Comparison of ENCODE assay signal across 9 mouse cellular contexts in the genomic region with DNA sequence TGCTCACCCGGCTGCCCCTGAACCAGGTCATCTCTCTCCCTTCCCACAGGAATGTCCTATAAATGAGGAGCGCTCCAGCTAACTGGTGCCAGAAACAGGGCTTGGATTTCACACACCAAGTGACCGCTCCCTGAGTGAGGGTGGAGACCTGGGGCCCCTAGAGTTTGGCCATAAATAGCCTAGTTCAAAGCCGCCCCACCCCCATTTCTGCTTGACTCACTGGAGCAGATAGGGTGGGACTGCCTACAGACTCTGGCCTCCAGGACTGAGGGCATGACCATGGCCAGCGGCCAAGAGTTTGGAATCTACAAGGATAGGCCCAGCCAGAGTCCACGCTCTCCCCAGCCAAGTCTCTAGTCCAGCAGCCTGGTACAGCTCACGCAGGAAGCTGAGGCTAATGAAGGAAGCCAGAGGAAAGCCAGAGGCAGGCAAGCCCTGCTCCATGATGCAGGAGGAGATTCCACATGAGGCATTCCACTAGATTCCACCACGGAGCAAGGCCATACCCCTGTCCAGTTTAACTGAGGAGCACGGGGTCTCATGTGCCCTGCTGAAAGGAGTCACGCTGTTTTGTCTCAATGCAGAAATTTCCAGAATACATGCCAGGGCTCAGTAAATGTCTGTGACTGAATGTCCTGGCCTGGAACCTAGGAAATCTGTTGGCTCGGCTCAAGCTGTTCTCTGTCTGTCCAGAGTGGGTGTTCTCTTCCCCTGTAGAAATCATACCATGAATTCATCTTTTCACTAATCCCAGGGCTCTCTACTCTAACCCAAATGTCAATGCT. TPM values are rescaled to one million over a fixed set of nuclear protein-coding genes. Genes with fewer than 3 reads are reported as not detected.
DNase-seq lines count a peak whose midpoint lies in the region; ATAC-seq lines count a peak whose summit lies in the region.
"Had no signal": no experiment of that assay in that cellular context is flagged by ENCODE, and none has a peak within 500 bp of the region (broad histone marks: within the 10 kb centered on the region; RNA-seq: fewer than 3 reads in every experiment).

No protein-coding gene starts in this region.

- no peaks in the 10 kb centered on the region for H3K27me3 ChIP-seq in embryonic facial prominence, embryonic 11.5 days (ENCODE audit: control insufficient read depth, insufficient read depth, low read length)
- no peaks in the 10 kb centered on the region for H3K27me3 ChIP-seq in embryonic facial prominence, embryonic 10.5 days (replicated peaks; ENCODE audit: low read depth, poor library complexity, severe bottlenecking)
- H3K27me3 ChIP-seq in kidney, embryonic 15.5 days = no peaks in the 10 kb centered on the region

- no peak overlapping the region for H3K9ac ChIP-seq in embryonic facial prominence, embryonic 11.5 days (replicated peaks; ENCODE audit: low read length)
- no peak overlapping the region for H3K9ac ChIP-seq in kidney, embryonic 15.5 days

- 84% methylated on average over 11 of the region's 11 CpGs for WGBS in embryonic facial prominence, embryonic 11.5 days
- 85% methylated on average over 11 of the region's 11 CpGs for WGBS in embryonic facial prominence, embryonic 10.5 days
- WGBS in kidney, embryonic 15.5 days = 42% methylated on average over 11 of the region's 11 CpGs

- DNase-seq in embryonic facial prominence, embryonic 11.5 days (ENCODE audit: low spot score) = no peak
- no peak for DNase-seq in embryonic facial prominence, embryonic 10.5 days (ENCODE audit: low spot score)
- DNase-seq in adrenal gland, postnatal 25 days = peak; percentile 93
- peak; percentile 94 to 97 for DNase-seq in heart, adult 18-20 months
- peak; percentile 89 for DNase-seq in lung, postnatal 14 days
- DNase-seq in urinary bladder, postnatal 4 days (ENCODE audit: low spot score in 2 of 2) = peak; percentile 78 to 86
- DNase-seq in left cerebral cortex, adult 18-20 months (ENCODE audit: low spot score in 2 of 2) = no peak

- H3K4me1 ChIP-seq in embryonic facial prominence, embryonic 11.5 days (ENCODE audit: control insufficient read depth, insufficient read depth, low read length) = no peaks in the 10 kb centered on the region
- no peaks in the 10 kb centered on the region for H3K4me1 ChIP-seq in embryonic facial prominence, embryonic 10.5 days
- peaks cover 16% of the 10 kb centered on the region for H3K4me1 ChIP-seq in kidney, embryonic 15.5 days

- H3K4me2 ChIP-seq in embryonic facial prominence, embryonic 11.5 days (ENCODE audit: low read depth, low read length) = no peak overlapping the region
- no peak overlapping the region for H3K4me2 ChIP-seq in kidney, embryonic 15.5 days

- ATAC-seq in embryonic facial prominence, embryonic 11.5 days (replicated peaks; ENCODE audit: insufficient number of reproducible peaks, low FRiP score, low TSS enrichment, low read depth) = 0 out of 2 replicates have a peak, but pooled peaks have one; percentile 39
- peak; percentile 90 for ATAC-seq in kidney, embryonic 15.5 days (replicated peaks; ENCODE audit: low FRiP score)

- no peak overlapping the region for H3K4me3 ChIP-seq in embryonic facial prominence, embryonic 11.5 days (ENCODE audit: low read depth, low read length)
- H3K4me3 ChIP-seq in embryonic facial prominence, embryonic 10.5 days = no peak overlapping the region
- no peak overlapping the region for H3K4me3 ChIP-seq in kidney, embryonic 15.5 days (replicated peaks)
- H3K4me3 ChIP-seq: erythroblast, embryonic 14.5 days had no signal

- H3K27ac ChIP-seq in embryonic facial prominence, embryonic 11.5 days (replicated peaks; ENCODE audit: low read depth, low read length) = no peak overlapping the region
- no peak overlapping the region for H3K27ac ChIP-seq in embryonic facial prominence, embryonic 10.5 days (replicated peaks)
- H3K27ac ChIP-seq in kidney, embryonic 15.5 days = peak overlapping the region; percentile 80

- no peaks in the 10 kb centered on the region for H3K36me3 ChIP-seq in embryonic facial prominence, embryonic 11.5 days (replicated peaks; ENCODE audit: control insufficient read depth, insufficient read depth, low read depth, low read length)
- H3K36me3 ChIP-seq in embryonic facial prominence, embryonic 10.5 days (replicated peaks) = no peaks in the 10 kb centered on the region
- no peaks in the 10 kb centered on the region for H3K36me3 ChIP-seq in kidney, embryonic 15.5 days

- H3K9me3 ChIP-seq in embryonic facial prominence, embryonic 11.5 days (replicated peaks; ENCODE audit: control insufficient read depth, low read length) = no peaks in the 10 kb centered on the region
- no peaks in the 10 kb centered on the region for H3K9me3 ChIP-seq in embryonic facial prominence, embryonic 10.5 days
- no peaks in the 10 kb centered on the region for H3K9me3 ChIP-seq in kidney, embryonic 15.5 days (replicated peaks)

RNA-seq across cellular contexts. Expression of a gene that starts 17.5 kb away (rescaled TPM):
- 2.1 TPM in 2 replicates for polyA plus RNA-seq in embryonic facial prominence, embryonic 11.5 days (2014; fragmentation: Nextera tagmentation; extraction: Ambion mirVana)
- polyA plus RNA-seq in embryonic facial prominence, embryonic 10.5 days (2016; fragmentation: Nextera tagmentation; extraction: Ambion mirVana) = 3.0 and 3.9 TPM in 2 replicates
- 21.9 and 24.7 TPM in 2 replicates for total RNA-seq in adrenal gland, postnatal 25 days (2021)
- total RNA-seq in heart, adult 18-20 months (2021) = 10 to 100 TPM; 78.7 to 79.5 TPM
- 12.0 and 12.7 TPM in 2 replicates for polyA plus RNA-seq in kidney, embryonic 15.5 days (2015; fragmentation: Nextera tagmentation; extraction: Ambion mirVana)
- 10 to 100 TPM; 34.4 to 36.6 TPM for total RNA-seq in left cerebral cortex, adult 18-20 months (2021)

RNA-seq across cellular contexts. Expression of a gene that starts 17.6 kb away (rescaled TPM):
- polyA plus RNA-seq in embryonic facial prominence, embryonic 11.5 days (2014; fragmentation: Nextera tagmentation; extraction: Ambion mirVana) = 19.4 and 19.7 TPM in 2 replicates
- 15.1 and 15.8 TPM in 2 replicates for polyA plus RNA-seq in embryonic facial prominence, embryonic 10.5 days (2016; fragmentation: Nextera tagmentation; extraction: Ambion mirVana)
- total RNA-seq in adrenal gland, postnatal 25 days (2021) = 12.4 and 18.2 TPM in 2 replicates
- total RNA-seq in heart, adult 18-20 months (2021) = 10 to 100 TPM; 17.3 to 22.8 TPM
- polyA plus RNA-seq in kidney, embryonic 15.5 days (2015; fragmentation: Nextera tagmentation; extraction: Ambion mirVana) = 19.0 and 20.4 TPM in 2 replicates
- 10 to 100 TPM; 13.7 to 17.8 TPM for total RNA-seq in left cerebral cortex, adult 18-20 months (2021)

RNA-seq across cellular contexts. Expression of a gene that starts 45.9 kb away (rescaled TPM):
- 47.4 and 51.9 TPM in 2 replicates for polyA plus RNA-seq in embryonic facial prominence, embryonic 11.5 days (2014; fragmentation: Nextera tagmentation; extraction: Ambion mirVana)
- 68.8 and 72.2 TPM in 2 replicates for polyA plus RNA-seq in embryonic facial prominence, embryonic 10.5 days (2016; fragmentation: Nextera tagmentation; extraction: Ambion mirVana)
- 40.7 and 50.1 TPM in 2 replicates for total RNA-seq in adrenal gland, postnatal 25 days (2021)
- total RNA-seq in heart, adult 18-20 months (2021) = 10 to 100 TPM; 12.8 to 15.9 TPM
- polyA plus RNA-seq in kidney, embryonic 15.5 days (2015; fragmentation: Nextera tagmentation; extraction: Ambion mirVana) = 38.8 and 46.0 TPM in 2 replicates
- total RNA-seq in left cerebral cortex, adult 18-20 months (2021) = 10 to 100 TPM; 46.1 to 57.0 TPM

Comparison
In these comparisons a context has a peak if more than half of its experiments do, and no peak if none do; other contexts are left out.
1. DNase-seq: peak in adrenal gland, postnatal 25 days (single experiment), heart, adult 18-20 months (2 of 2), lung, postnatal 14 days (single experiment) and urinary bladder, postnatal 4 days (2 of 2); none in embryonic facial prominence, embryonic 11.5 days (single experiment), embryonic facial prominence, embryonic 10.5 days (single experiment) and left cerebral cortex, adult 18-20 months (0 of 2).